Comparison of ENCODE assay signal across 1 mouse cellular context in the genomic region with DNA sequence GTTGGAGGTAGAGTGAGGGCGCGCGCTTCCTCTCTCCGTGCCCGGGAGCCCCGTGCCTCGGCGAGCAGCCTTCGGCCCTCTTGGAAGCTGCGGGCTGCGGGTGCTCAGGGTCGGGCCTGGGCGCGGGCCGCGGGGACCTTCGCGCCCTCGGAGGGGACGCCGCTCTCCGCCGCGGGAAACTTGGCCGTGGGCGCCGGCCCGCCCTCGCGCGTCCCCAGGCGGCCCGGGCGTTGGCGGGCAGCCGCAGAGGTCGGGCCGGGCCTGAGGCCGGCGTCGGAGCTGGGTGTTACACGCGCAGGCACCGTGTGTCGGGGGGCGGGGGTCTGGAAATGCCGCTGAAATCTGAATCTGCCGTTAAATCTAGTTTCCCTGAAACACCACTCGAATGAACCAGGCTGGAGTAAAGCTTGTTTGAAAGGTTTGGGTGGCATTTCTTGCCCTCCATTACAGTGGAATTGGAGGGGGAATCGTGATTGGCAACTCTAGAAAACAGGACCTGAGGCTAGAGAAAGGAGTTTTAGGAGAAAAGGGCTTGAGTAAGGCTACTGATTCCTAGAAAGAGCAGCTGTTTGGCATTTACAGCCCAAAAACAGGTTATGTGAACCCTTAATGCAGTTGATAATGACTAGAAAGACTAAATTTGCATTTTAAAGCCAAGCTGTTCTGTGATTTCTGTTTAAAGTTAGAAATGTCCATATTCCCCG.
A peak's percentile ranks its signal among the peaks of the same experiment; 100 is the strongest.
TF ChIP-seq lines count a peak whose summit lies in the region.

No protein-coding gene starts in this region.

TF ChIP-seq in CH12.LX, 34 proteins besides CTCF, POLR2A, EP300 and RAD21 (continued from another document):
- TF ChIP-seq UBTF (IDR thresholded peaks at IDR 0.05; ENCODE audit: low read depth, low read length) (0 out of 2 replicates have a peak, but pooled peaks have one; percentile 30), ZNF384 (IDR thresholded peaks at IDR 0.05; ENCODE audit: low read depth, low read length) (no peak), MAX (IDR thresholded peaks at IDR 0.05; ENCODE audit: low read length) (0 out of 2 replicates have a peak, but pooled peaks have one; percentile 22), MAFK (IDR thresholded peaks at IDR 0.05; ENCODE audit: insufficient replicate concordance, low read length) (no peak), MEF2A (IDR thresholded peaks at IDR 0.05; ENCODE audit: borderline replicate concordance, low read depth, low read length) (no peak), ETS1 (conservative IDR thresholded peaks at IDR 0.05; ENCODE audit: low read depth, low read length) (no peak; the same call in 1 of the 2 replicates), TCF12 (IDR thresholded peaks at IDR 0.05; ENCODE audit: low read depth, low read length) (no peak), POLR2AphosphoS2 (IDR thresholded peaks at IDR 0.05; ENCODE audit: low read depth, low read length) (no peak), MAZ (IDR thresholded peaks at IDR 0.05; ENCODE audit: low read depth, low read length) (0 out of 2 replicates have a peak, but pooled peaks have one; percentile 28), NRF1 (IDR thresholded peaks at IDR 0.05; ENCODE audit: low read depth, low read length) (no peak), IRF4 (IDR thresholded peaks at IDR 0.05; ENCODE audit: low read depth, low read length) (no peak), TBP (conservative IDR thresholded peaks at IDR 0.05; ENCODE audit: low read depth, low read length) (no peak), MYC (IDR thresholded peaks at IDR 0.05; ENCODE audit: low read depth, low read length) (0 out of 2 replicates have a peak, but pooled peaks have one; percentile 36), CHD1 (IDR thresholded peaks at IDR 0.05; ENCODE audit: low read depth, low read length) (no peak), PAX5 (IDR thresholded peaks at IDR 0.05; ENCODE audit: low read length) (no peak), CHD2 (IDR thresholded peaks at IDR 0.05; ENCODE audit: low read length) (no peak), ZMIZ1 (IDR thresholded peaks at IDR 0.05; ENCODE audit: low read depth, low read length) (no peak), MXI1 (IDR thresholded peaks at IDR 0.05; ENCODE audit: low read depth, low read length) (no peak), KAT2A (IDR thresholded peaks at IDR 0.05; ENCODE audit: insufficient replicate concordance, low read length) (no peak), JUND (conservative IDR thresholded peaks at IDR 0.05; ENCODE audit: low read depth, low read length) (no peak), JUN (IDR thresholded peaks at IDR 0.05; ENCODE audit: insufficient read depth, low read depth, low read length) (no peak), HCFC1 (IDR thresholded peaks at IDR 0.05; ENCODE audit: low read depth, low read length) (no peak), NELFE (IDR thresholded peaks at IDR 0.05; ENCODE audit: low read depth, low read length) (no peak)
TF ChIP-seq in CH12.LX: peak in this region for 4.
